Mouse (Mus musculus) inflammation-experienced regulatory T-cells (primary cell): ENCODE data around the gene Slc25a39. TPM values are rescaled to one million over a fixed set of nuclear protein-coding genes. Genes with fewer than 3 reads are reported as not detected.

Experiments
- polyA plus RNA-seq, 2 experiments: library from polyadenylated mRNA; unstranded; fragments of 100-300 nt; shearing (Covaris generic); gene quantifications; one replicate each; pipeline ENCODE4 v1.2.1; 2017

The Slc25a39 gene
- polyA plus RNA-seq = 10 to 100 TPM; 72.9 to 85.5 TPM

GRCm38 (mm10) chr11:102407834-102408215 is at the start of gene Slc25a39:
Gene Slc25a39 (minus strand): TSS chr11:102407946.

GRCm38 (mm10) chr11:102447497-102447896 is 39.8 kb upstream of the Slc25a39 start, which contains the start of gene Fam171a2:
Gene Fam171a2 (minus strand): TSS chr11:102447682.

GRCm38 (mm10) chr11:102430121-102431017 is 22.6 kb upstream of the Slc25a39 start, which contains the start of gene Grn:
Gene Grn (plus strand): TSS chr11:102430315.

GRCm38 (mm10) chr11:102393238-102393634 is 14.5 kb downstream of the Slc25a39 start, which contains the start of gene Rundc3a:
Gene Rundc3a (plus strand): TSS chr11:102393403.

GRCm38 (mm10) chr11:102366103-102366502 is 41.6 kb downstream of the Slc25a39 start, which contains the start of gene Slc4a1:
Gene Slc4a1 (minus strand): TSS chr11:102366203.

Other genes with a start within 250 kb of the Slc25a39 start
- 10 to 100 TPM; 47.6 to 52.8 TPM for gene Lsm12, start 222.7 kb downstream of the Slc25a39 start, polyA plus RNA-seq
- 10 to 100 TPM; 37.7 to 48.2 TPM for gene G6pc3, start 218.3 kb downstream of the Slc25a39 start, polyA plus RNA-seq
- 10 to 100 TPM; 21.2 to 52.7 TPM for gene Hdac5, start 177.8 kb downstream of the Slc25a39 start, polyA plus RNA-seq
- gene BC030867, start 159.1 kb downstream of the Slc25a39 start, polyA plus RNA-seq = 1 to 10 TPM in 1 of 2 experiments, under 1 TPM in 1; 0.36 to 1.0 TPM
- gene Asb16, start 139.2 kb downstream of the Slc25a39 start, polyA plus RNA-seq = not detected
- 10 to 100 TPM; 58.4 to 59.3 TPM for gene Tmub2, start 123.0 kb downstream of the Slc25a39 start, polyA plus RNA-seq
- 10 to 100 TPM; 14.7 to 17.3 TPM for gene Atxn7l3, start 111.3 kb downstream of the Slc25a39 start, polyA plus RNA-seq
- gene Ubtf, start 88.2 kb downstream of the Slc25a39 start, polyA plus RNA-seq = 100 to 1,000 TPM; 122 to 151 TPM
- under 1 TPM in 1 of 2 experiments, not detected in 1; 0.13 TPM for gene Slc4a1, start 41.7 kb downstream of the Slc25a39 start, polyA plus RNA-seq
- 10 to 100 TPM; 15.9 to 27.0 TPM for gene Rundc3a, start 14.5 kb downstream of the Slc25a39 start, polyA plus RNA-seq
- gene Grn, start 22.4 kb upstream of the Slc25a39 start, polyA plus RNA-seq = 10 to 100 TPM; 43.3 to 59.5 TPM
- gene Fam171a2, start 39.7 kb upstream of the Slc25a39 start, polyA plus RNA-seq = under 1 TPM; 0.70 to 0.88 TPM
- 1 to 10 TPM in 1 of 2 experiments, not detected in 1; 1.4 TPM for gene Itga2b, start 62.2 kb upstream of the Slc25a39 start, polyA plus RNA-seq
- gene Gpatch8, start 148.4 kb upstream of the Slc25a39 start, polyA plus RNA-seq = 10 to 100 TPM; 55.5 to 64.2 TPM
- under 1 TPM in 1 of 2 experiments, not detected in 1; 0.84 TPM for gene Gm11627, start 171.5 kb upstream of the Slc25a39 start, polyA plus RNA-seq
- gene Fzd2, start 196.4 kb upstream of the Slc25a39 start, polyA plus RNA-seq = under 1 TPM in 1 of 2 experiments, not detected in 1; 0.15 TPM